Mouse (Mus musculus): Measurements from ENCODE around the gene Kif18b.

Kif18b gene

DNA sequence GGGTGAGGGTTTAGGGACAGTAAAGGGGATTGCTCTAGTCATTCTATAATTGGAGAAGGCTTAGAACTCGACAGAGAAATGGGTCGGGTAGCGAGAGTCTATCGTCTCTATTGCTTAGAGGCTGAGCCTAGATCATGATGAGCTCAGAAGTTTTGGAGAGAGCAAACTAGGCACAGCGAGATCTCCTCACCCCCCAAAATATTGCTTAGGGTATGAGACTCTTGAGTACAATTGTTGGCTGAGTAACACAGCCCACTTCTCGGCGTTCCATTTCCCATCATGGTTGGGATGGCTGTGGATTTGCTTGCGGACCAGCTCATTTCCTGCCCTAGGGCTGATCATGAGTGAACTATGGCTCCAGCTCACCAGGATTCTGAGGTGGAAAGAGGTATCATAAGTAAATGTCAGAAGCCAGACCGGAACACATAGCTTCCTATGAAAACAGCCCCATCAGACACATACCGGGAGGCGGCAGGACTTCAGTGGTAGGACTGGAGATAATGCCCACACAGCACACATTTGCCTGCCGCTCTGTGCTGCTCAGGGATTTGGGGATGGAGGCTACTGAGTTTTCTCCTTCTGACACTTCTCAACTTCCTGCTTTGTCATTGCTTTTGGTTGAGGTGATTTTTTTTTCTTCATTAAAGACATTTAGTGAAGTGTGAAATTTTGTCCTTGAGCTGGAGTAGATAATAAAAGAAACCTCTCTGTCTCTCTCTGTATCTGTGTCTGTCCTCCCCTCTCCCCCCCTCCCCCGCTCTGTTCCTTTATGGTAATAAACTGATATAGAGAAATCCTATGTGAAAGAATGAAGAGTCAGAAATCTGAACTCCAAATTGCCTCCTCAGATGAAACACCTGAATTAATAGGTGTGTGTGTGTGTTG is 43.4 kb downstream of the Kif18b start:
- DNase-seq (ENCODE audit: low read depth, low spot score): no peak

DNA sequence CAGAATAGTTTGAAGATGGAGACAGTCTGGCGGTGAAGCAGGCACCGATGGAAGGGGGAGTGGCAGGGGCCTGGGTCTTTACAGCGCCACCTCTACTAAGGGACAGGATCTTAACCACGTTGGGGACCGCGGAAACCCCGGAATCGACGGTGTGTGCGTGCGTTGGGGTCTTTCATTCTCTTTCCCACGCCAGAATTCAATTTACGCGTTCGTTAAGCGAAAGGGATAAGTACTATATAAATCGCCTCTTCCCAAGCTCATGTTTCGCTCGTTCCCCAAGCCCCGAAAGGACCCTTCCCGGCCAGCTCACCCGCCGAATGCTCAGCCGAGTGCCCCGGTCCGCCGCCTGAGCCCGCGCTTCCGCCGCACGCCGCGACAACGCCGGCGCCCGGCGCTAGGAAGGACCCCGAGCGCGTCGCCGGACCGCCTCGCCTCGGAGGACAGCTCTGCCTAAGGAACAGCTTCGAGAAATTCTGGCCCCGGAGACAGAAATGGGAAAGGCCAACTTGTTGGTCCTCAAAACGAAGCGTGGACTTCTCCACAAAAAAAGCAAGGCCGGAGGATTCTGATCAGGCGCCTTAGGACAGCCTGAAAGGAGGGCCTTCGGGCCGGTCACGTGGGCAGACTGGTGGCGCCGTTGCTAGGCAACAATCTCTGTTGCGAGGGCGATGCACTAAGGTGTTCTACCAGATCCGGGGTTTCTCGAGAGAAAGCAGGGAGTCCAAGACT is 44.2 kb downstream of the Kif18b start, which contains the start of the genes Eftud2 and Ccdc103:
Eftud2 (minus strand) TSS at position 401 of the 729 bp plus-strand sequence.
Ccdc103 (plus strand) TSS at position 620 of the 729 bp plus-strand sequence.
- DNase-seq (ENCODE audit: low read depth, low spot score): peak; percentile 94

DNA sequence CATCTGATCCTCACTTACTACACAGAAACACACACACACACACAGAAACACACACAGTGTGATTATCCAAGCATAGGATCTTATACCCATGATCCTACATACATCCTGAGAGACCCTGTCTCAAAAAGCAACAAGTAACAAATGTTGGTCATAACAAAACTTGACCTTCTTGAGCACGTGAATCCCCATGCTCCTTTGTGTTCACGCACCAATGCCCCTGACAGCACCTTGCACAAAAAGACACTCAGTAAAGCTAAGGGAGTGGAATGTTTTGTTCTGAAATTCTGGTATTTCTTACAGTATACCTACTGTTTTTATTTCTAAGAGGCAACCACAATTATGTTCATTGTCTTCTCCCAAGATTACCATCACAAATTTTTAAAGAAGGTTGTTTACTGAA is 45.4 kb downstream of the Kif18b start:
- no peak for DNase-seq (ENCODE audit: low read depth, low spot score)

DNA sequence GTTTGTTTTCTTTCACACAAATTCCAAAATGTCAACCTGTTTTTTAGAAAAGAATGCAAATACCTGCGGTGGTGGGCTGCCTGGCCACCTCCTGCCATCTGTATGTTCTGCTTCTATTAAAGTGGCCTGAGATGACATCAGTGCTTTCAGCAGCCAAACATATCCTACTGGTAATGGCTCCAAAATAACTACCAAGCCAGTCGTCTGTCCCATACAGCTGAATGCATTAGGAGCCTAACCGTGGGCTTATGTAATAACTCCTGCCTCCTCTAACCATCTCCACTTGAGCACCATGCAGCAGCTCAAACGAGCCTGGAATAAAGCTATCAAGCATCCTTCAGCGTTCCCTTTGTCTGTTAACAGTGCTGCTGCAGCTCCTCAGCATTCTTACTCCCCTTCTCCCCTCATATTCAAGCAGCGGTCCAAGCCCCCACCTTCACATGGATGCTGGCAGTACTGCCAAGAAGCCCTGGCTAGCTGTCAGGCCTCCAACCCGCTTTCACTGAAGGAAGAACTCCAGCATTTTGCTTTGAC is 50.1 kb downstream of the Kif18b start:
- no peak for DNase-seq (ENCODE audit: low read depth, low spot score)

DNA sequence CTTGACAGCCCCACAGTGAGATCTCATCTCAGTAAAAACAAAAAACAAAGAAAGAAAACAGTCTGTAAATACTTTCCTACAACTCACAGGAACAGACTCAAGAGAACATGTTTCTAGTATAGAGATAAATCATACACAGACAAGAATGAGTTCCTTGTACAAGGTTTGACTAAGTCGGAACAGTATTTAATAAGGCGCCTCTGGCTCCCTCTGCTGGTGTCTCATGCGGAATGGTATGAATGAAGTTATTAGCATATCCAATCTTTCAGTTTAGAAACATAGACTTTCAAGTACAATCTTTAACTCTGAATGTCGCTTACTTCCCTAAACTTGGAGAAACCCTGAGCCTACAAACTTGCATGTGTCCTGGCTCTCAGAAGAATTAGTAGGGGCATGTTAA is 60.7 kb downstream of the Kif18b start:
- peak; percentile 69 for DNase-seq (ENCODE audit: low read depth, low spot score)

DNA sequence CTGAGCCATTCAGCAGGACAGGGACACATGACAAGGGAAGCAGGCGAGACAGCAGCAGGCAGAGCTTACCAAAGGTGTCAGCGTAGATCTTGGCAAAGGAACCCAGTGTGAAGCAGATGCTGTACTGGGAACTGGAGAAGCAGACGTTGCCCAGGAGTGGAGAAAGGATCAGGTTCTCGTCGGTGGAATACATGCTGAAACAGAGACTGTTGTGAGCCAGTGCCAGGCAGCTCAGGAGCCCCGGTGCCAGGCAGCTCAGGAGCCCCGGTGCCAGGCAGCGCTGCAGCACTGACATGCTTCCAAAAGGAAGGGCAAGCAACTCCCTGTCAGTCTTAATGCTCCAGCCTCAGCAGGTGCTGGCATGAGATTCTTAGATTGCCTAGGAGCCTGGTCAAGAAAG is 65.0 kb downstream of the Kif18b start:
- no peak for DNase-seq (ENCODE audit: low read depth, low spot score)

DNA sequence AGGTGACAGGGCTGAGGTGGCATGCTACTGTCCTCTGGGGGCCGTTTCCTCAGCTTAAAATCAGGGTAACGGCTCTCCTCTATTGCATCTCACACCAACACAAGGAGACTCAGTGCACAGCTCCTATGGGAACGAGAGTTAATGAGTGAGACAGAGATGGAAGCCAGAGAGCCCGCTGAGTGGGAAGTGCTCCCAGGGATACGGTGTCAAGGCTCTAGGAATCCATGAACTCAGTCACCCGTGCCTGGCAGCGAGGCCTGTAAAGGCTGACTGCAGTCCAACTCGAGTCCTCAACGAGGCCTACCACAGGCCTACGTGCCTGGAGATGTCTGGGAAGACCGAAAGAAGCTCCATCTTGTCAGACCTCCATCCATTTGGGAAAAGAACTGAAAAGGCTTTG is 66.0 kb downstream of the Kif18b start:
- DNase-seq (ENCODE audit: low read depth, low spot score): no peak

DNA sequence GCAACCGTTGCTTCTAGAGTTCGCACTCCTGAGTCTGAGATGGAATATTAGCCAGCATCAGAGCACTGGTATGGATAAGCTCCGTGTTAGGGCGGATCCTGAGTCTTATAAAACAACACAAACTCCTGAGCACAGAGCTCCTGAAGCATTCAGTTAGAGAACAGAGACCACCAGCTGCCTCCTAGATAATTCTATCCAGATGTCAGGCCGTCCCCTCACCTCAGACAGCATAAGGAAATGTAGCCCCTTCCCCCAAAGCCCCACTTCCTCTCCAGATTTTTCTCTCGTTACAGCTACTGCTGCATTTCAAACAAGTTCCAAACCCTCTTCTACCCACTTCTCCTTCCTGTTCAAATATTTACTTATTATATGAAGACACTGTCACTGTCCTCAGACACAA is 69.0 kb downstream of the Kif18b start:
- DNase-seq (ENCODE audit: low read depth, low spot score): no peak
